Mouse (Mus musculus) embryonic stem cell, embryonic (primary cell): ENCODE measurements around the gene Speer1.
"Not testable (repeated sequence)": the region's sequence is repeated elsewhere in the genome, so short reads cannot be mapped to it uniquely, and the experiment has no call there.

Source experiments
- CTCF ChIA-PET, 4 experiments: fragments of 300-600 bp in 2 of 4; fragments of 350-600 bp in 2 of 4; sonication (Branson Sonifier 250); formaldehyde crosslinking; loops; one replicate each; lab custom pipeline; 2022; ENCODE audit warnings: inconsistent platforms in 2 of 4; lab: Charles Lee
- POLR2A ChIA-PET, 4 experiments: fragments of 300-600 bp in 2 of 4; fragments of 350-600 bp in 2 of 4; sonication (Branson Sonifier 250); formaldehyde crosslinking; loops; one replicate each; lab custom pipeline; 2022; ENCODE audit warnings: antibody characterized with exemption in 4 of 4, inconsistent platforms in 1 of 4; lab: Charles Lee

Gene Speer1

GRCm38 (mm10) chr5:11341216-11341615 is at the start of gene Speer1:
TSS of gene Speer1 (plus strand) at chr5:11341516.
- POLR2A ChIA-PET, CTCF ChIA-PET: not testable (repeated sequence)
